Mouse (Mus musculus) midbrain, postnatal 0 days (tissue): ENCODE results near the gene Dbnl. TPM values are rescaled to one million over a fixed set of nuclear protein-coding genes. Genes with fewer than 3 reads are reported as not detected.

ENCODE experiments used
- ATAC-seq: fragments of 200-750 bp; cut with Nextera tagmentation; 2 replicates; pipeline ENCODE4 v1.8.0; 2017; ENCODE audit warnings: moderate number of reproducible peaks, mild to moderate bottlenecking, moderate TSS enrichment, moderate library complexity; ENCODE audit not compliant: low FRiP score
- DNase-seq: peaks from one replicate; pipeline ENCODE4 v3.0.0-alpha.2; 2015; ENCODE audit warnings: low spot score
- H3K27ac ChIP-seq: fragments of 300-500 bp; sonication (generic); 2 replicates; pipeline ENCODE4 v1.5.1; 2014; ENCODE audit warnings: low read depth, mild to moderate bottlenecking, low read length, mixed read lengths
- H3K27me3 ChIP-seq: fragments of 300-500 bp; sonication (generic); 2 replicates; pipeline ENCODE4 v1.6.1; 2014; ENCODE audit warnings: low read length, control low read depth, mixed read lengths; ENCODE audit not compliant: insufficient read depth
- H3K36me3 ChIP-seq: fragments of 300-500 bp; sonication (generic); 2 replicates; pipeline ENCODE4 v1.6.1; 2014; ENCODE audit warnings: low read length, control low read depth, mixed read lengths; ENCODE audit not compliant: insufficient read depth
- H3K4me1 ChIP-seq: fragments of 300-500 bp; sonication (generic); 2 replicates; pipeline ENCODE4 v1.6.1; 2014; ENCODE audit warnings: mild to moderate bottlenecking, control low read depth, antibody characterized with exemption, low read length, mixed read lengths; ENCODE audit not compliant: insufficient read depth
- H3K4me2 ChIP-seq: fragments of 300-500 bp; sonication (generic); 2 replicates; pipeline ENCODE4 v1.6.1; 2014; ENCODE audit warnings: low read depth, mild to moderate bottlenecking, low read length, mixed read lengths; ENCODE audit not compliant: poor library complexity, severe bottlenecking
- H3K4me3 ChIP-seq: fragments of 300-500 bp; sonication (generic); 2 replicates; pipeline ENCODE4 v1.5.1; 2014; ENCODE audit warnings: low read depth, mild to moderate bottlenecking, low read length, moderate library complexity
- H3K9ac ChIP-seq: fragments of 300-500 bp; sonication (generic); replicated peaks from 2 replicates; pipeline ENCODE4 v1.6.1; 2014; ENCODE audit warnings: mild to moderate bottlenecking, low read length, moderate library complexity, mixed read lengths; ENCODE audit not compliant: poor library complexity, severe bottlenecking
- H3K9me3 ChIP-seq: fragments of 300-500 bp; sonication (generic); 2 replicates; pipeline ENCODE4 v1.6.1; 2016; ENCODE audit warnings: low read length, control low read depth
- CTCF ChIP-seq: IDR thresholded peaks from 2 replicates; pipeline ENCODE4 v1.5.1; 2016; ENCODE audit warnings: antibody characterized with exemption, mild to moderate bottlenecking
- WGBS: fragments of 180-500 bp; shearing (Covaris S2); extraction: QIAGEN DNeasy Blood & Tissue Kit; methylation state at CpG from one replicate; pipeline ENCODE4 v1.1.7; 2014; 5-methylcytosine and 5-hydroxymethylcytosine counted together
- polyA plus RNA-seq: library from polyadenylated mRNA; unstranded; fragments of >200 nt; fragmentation: Nextera tagmentation; extraction: Ambion mirVana; gene quantifications from 2 replicates; pipeline ENCODE4 v1.2.1, GENCODE M21; 2015
- total RNA-seq: library from RNA; depleted of rRNA; stranded (reverse); fragments of >200 nt; gene quantifications from 2 replicates; pipeline ENCODE4 v1.2.3, GENCODE M21; 2014; rRNA removed

The Dbnl gene
- total and polyA plus RNA-seq, 2 experiments from 2014 or later, result 82.2 to 135 TPM

DNA sequence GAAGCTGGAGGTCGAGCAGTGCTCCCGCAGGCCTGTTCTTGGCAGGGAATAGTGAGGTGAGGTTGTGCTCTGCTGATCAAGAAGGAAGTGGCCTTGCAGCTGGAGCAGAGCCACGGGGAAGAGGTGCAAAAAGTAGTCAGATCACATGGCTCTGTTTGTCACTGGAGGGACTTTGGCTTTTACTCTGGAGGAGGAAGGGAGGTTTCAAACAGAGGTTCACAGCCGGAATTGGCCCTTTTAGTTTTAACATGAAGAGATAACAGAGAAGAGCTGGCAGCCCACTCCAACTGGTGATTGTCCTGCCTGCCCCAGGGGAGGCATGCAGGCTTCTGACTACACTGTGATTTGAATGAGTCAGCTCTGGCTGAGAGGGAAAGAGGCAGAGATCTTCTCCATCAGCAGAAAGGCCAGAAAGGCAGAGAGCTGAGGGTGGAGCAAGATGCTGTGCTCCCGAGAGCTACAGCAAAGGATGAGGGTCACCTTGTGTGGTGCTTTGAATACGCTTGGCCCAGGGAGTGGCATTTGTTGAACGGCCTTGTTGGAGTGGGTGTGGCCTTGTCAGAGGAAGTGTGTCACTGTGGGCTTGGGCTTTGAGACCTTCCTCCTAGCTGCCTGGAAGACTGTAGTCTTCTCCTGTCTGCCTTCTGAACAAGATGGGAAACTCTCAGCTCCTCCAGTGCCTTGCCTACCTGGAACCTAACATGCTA lies 58.5 kb downstream of the Dbnl start:
- Histone ChIP-seq H3K36me3 (no peaks in the 10 kb centered on the region), H3K4me3 (no peak overlapping the region), H3K9me3 (no peaks in the 10 kb centered on the region), H3K4me2 (no peak overlapping the region), H3K4me1 (no peaks in the 10 kb centered on the region), H3K27me3 (no peaks in the 10 kb centered on the region; the same call in 1 of the 2 replicates), H3K27ac (no peak overlapping the region), H3K9ac (no peak overlapping the region)
- no peak for TF ChIP-seq CTCF
- no peak for ATAC-seq
- DNase-seq, result no peak
- WGBS, result 72% methylated on average over 7 of the region's 7 CpGs

DNA sequence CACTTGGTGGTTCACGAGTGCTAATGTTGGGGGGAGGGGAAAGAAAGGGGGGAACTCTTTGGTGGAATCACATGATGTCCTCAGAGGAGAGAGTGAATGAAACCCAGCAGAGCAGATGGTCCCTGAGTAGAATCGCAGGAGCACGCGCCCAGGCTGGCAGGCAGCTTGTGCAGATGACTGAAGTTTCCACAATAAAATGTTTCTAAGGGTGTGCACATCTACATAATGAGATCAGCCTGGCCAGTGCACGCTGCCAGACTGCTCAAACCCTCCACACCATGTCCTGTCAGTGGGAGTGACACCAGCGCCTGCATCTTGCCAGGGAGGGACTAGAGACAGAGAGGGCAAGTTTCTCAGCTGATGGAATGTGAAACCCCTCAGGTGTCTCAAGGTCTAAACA lies 60.5 kb downstream of the Dbnl start:
- no peaks in the 10 kb centered on the region for H3K4me1 ChIP-seq
- no peak overlapping the region for H3K27ac ChIP-seq
- DNase-seq, result peak; percentile 54
- H3K4me2 ChIP-seq, result no peak overlapping the region
- TF ChIP-seq CTCF, result no peak
- peak; percentile 44; the same call in 1 of the 2 replicates for ATAC-seq
- H3K4me3 ChIP-seq, result no peak overlapping the region
- H3K9me3 ChIP-seq, result no peaks in the 10 kb centered on the region
- no peaks in the 10 kb centered on the region for H3K36me3 ChIP-seq
- no peaks in the 10 kb centered on the region; the same call in 1 of the 2 replicates for H3K27me3 ChIP-seq
- WGBS, result 28% methylated on average over 6 of the region's 6 CpGs
- H3K9ac ChIP-seq, result no peak overlapping the region

- no peak overlapping the region for H3K4me2 ChIP-seq
- ATAC-seq (no peak), DNase-seq (no peak)
- no peak overlapping the region for H3K4me3 ChIP-seq
- H3K9me3 ChIP-seq, result no peaks in the 10 kb centered on the region
- WGBS, result 46% methylated on average over 2 of the region's 2 CpGs
- no peaks in the 10 kb centered on the region for H3K4me1 ChIP-seq
- TF ChIP-seq CTCF, result no peak
- H3K27me3 ChIP-seq, result no peaks in the 10 kb centered on the region; the same call in 1 of the 2 replicates
- no peak overlapping the region for H3K27ac ChIP-seq
- H3K9ac ChIP-seq, result no peak overlapping the region
- H3K36me3 ChIP-seq, result no peaks in the 10 kb centered on the region
Measured at GRCm38 (mm10) chr11:5849316-5849715, 61.0 kb downstream of the Dbnl start.

- Histone ChIP-seq H3K9ac (no peak overlapping the region), H3K27ac (no peak overlapping the region), H3K36me3 (no peaks in the 10 kb centered on the region), H3K4me3 (no peak overlapping the region), H3K4me1 (no peaks in the 10 kb centered on the region), H3K27me3 (no peaks in the 10 kb centered on the region; the same call in 1 of the 2 replicates), H3K4me2 (no peak overlapping the region), H3K9me3 (no peaks in the 10 kb centered on the region)
- no peak for TF ChIP-seq CTCF
- WGBS, result 76% methylated on average over 5 of the region's 5 CpGs
- ATAC-seq, result no peak
- DNase-seq, result no peak
Measured at GRCm38 (mm10) chr11:5850452-5850851, 62.2 kb downstream of the Dbnl start.

Other genes starting within 250 kb of the Dbnl start
- 8.2 and 13.0 TPM in 2 replicates for gene Ccdc117, start 246.3 kb upstream of the Dbnl start, total RNA-seq
- gene Ccdc117, start 246.3 kb upstream of the Dbnl start, polyA plus RNA-seq, result 4.9 and 6.1 TPM in 2 replicates
- gene Ankrd36, start 218.8 kb upstream of the Dbnl start, total RNA-seq, result not detected in 2 replicates
- gene Ankrd36, start 218.8 kb upstream of the Dbnl start, polyA plus RNA-seq, result 0.11 TPM in 1 of 2 replicates, not detected in the other
- 62.2 and 86.4 TPM in 2 replicates for gene Mrps24, start 72.8 kb upstream of the Dbnl start, total RNA-seq
- gene Mrps24, start 72.8 kb upstream of the Dbnl start, polyA plus RNA-seq, result 222 and 226 TPM in 2 replicates
- 53.9 and 56.2 TPM in 2 replicates for gene Urgcp, start 26.1 kb upstream of the Dbnl start, total RNA-seq
- gene Urgcp, start 26.1 kb upstream of the Dbnl start, polyA plus RNA-seq, result 34.2 and 35.0 TPM in 2 replicates
- not detected in 2 replicates for gene Pgam2, start 15.2 kb downstream of the Dbnl start, total RNA-seq
- gene Pgam2, start 15.2 kb downstream of the Dbnl start, polyA plus RNA-seq, result 2.9 and 3.8 TPM in 2 replicates
- 6.6 and 10.7 TPM in 2 replicates for gene Polm, start 49.5 kb downstream of the Dbnl start, total RNA-seq
- gene Polm, start 49.5 kb downstream of the Dbnl start, polyA plus RNA-seq, result 5.7 and 6.2 TPM in 2 replicates
- 19.8 and 29.7 TPM in 2 replicates for gene Aebp1, start 73.5 kb downstream of the Dbnl start, total RNA-seq
- 25.8 and 28.9 TPM in 2 replicates for gene Aebp1, start 73.5 kb downstream of the Dbnl start, polyA plus RNA-seq
- gene Pold2, start 89.8 kb downstream of the Dbnl start, total RNA-seq, result 21.3 and 30.3 TPM in 2 replicates
- gene Pold2, start 89.8 kb downstream of the Dbnl start, polyA plus RNA-seq, result 41.1 and 47.7 TPM in 2 replicates
- gene Myl7, start 110.3 kb downstream of the Dbnl start, total RNA-seq, result not detected in 2 replicates
- 0.31 TPM in 1 of 2 replicates, not detected in the other for gene Myl7, start 110.3 kb downstream of the Dbnl start, polyA plus RNA-seq
- gene Gck, start 161.6 kb downstream of the Dbnl start, total RNA-seq, result 7.6 and 7.7 TPM in 2 replicates
- 13.2 and 14.1 TPM in 2 replicates for gene Gck, start 161.6 kb downstream of the Dbnl start, polyA plus RNA-seq
- gene Ykt6, start 167.2 kb downstream of the Dbnl start, total RNA-seq, result 148 and 151 TPM in 2 replicates
- 87.0 and 89.0 TPM in 2 replicates for gene Ykt6, start 167.2 kb downstream of the Dbnl start, polyA plus RNA-seq